Mouse (Mus musculus): ENCODE measurements around the gene Pkd1l2.

Gene Pkd1l2

DNA sequence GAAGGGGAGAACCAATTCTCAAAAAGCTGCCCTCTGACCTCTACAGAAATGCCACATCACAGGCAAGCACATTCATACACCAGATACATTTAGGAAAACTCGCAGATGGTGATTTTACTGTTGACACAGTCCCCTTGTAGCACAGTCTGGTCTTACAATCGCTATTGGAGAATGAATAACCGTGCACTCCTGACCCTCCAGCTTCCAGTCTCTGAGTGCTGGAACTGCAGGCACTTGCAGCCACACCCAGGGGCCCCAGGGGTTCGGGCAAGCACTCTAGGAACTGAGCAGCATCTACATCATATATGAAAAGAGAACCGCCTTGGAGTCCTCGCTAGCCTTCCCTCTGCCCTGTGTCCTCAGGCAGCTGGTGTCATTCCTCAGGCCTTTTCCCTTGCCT is 50.8 kb downstream of the Pkd1l2 start:
- DNase-seq, result no peak

DNA sequence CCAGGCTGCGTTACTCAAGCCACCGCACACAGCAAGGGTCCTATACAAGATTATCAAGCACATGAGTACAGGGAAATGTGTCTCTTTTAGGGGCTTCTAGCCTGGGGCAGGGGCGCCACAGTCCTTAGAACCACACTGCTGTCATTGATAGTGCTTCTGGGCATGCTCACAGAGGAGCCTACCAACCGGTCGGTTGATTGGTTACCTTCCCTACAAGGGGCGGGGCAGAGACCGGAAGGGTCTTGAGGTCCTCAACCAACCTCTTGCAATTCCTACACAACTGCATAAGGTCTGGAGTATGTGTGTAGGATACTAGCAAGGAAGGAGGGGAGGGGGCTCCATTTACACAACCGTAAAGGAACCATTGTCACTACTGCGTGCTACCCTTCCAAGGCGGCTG is 53.6 kb downstream of the Pkd1l2 start:
- no peak for DNase-seq

DNA sequence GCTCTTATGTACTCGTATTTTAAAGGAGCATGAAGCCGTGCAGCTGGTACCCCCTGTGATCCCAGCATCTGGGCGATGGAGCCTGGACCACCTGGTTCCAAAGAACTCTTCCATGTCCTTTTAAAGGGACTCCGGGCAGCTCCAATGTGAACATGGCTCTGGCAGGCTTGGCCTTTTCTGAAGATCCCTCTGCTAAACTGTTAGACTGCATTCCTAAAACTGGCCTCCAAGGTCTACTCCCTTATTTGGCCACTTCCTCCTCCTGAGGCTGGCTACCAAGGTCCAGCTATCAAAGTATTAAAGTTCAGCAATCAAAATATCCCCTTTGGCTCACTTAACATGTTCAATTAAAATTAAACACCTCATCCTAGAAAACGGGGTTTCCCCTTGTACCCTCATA is 54.6 kb downstream of the Pkd1l2 start:
- no peak for DNase-seq

DNA sequence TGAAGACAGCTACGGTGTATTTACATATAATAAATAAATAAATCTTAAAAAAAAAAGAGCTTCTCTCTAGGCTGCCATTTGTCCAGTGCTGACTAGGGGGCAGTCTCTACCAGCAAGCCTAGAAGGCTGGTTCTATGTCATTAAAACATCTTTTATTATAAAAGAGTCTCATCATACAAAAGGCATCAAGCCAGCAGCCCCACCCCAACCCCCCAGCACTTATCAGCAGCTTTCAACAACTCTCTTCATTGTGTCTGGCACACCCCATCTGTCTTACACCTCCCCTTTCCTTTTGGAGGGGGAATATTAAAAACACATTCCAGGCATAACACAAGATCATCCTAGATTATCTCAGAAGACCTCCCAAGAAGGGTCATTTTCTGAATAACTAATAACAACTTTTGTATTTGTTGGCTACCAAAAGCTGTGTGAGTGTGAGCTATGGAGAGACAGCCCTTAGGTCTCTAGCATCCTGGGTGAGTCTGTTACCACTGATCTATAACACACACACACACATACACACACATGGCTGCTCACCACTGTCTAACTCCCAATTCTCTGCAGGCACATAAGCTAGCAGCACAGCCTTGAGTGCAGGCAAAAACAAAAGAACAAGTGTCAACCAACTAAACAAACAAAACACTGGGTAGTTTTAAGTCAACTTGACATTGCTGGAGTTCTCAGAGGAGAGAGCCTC is 59.8 kb downstream of the Pkd1l2 start:
- peak; percentile 2 for DNase-seq

DNA sequence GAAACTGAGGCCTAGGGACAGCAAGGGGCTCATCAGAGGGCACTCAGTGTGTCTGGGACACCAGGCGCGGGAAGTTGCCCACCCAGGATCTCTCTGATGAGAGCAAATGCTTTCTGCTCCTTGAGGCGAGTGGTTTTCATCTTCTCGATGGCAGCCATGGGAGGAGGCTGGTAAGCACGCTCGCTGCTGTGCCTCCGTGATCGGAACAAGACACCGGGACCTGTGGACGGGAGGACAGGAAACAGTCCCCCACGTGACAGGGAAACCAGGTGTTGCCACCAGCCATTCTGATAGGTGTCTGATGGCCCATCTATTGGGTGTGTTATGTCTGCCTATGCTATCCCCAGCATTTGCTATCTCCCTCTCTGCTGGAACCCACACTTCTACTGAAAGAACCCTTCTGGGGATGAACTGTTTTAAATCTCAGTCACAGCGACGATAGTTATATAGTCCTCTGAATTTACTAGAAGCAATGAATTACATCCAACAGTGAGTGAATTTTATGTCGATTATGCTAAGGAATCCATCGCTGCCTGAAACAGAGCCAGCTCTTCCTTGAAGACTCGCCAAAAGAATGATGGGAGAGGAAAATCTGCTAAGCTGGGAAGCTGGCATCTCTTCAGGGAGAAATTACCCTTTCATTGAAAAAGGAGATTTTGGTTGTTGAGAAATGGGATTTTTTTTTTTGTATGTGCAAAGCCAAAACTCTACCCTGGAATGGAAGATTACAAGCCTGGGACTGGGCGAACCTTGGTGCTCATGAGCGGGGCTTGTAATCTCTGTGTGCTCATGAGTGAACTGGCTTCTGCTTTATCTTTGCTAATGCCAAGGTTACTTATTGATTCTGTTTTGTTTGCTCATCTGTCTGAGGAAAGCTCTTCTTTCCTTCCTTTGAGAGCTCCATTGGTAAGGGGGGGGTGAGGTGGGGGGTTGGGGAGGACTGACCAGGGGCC is 62.6 kb downstream of the Pkd1l2 start:
- DNase-seq, result no peak

DNA sequence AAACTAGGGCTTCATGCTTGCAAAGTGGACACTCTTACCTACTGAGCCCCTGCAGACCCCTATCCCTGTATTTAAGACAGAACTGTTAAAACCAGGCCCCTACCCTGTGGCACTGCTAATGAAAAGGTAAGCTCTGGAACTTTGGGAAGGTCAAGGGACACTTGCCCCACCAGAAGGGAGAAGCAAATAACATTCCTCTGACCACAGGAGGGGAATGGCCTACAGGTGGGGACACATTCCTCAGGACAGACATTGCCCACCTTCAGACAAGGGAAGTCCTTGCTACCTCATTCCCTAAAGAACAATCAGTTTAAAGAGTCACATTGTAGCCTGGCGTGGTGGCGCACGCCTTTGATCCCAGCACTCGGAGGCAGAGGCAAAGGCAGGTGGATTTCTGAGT is 64.4 kb downstream of the Pkd1l2 start:
- DNase-seq, result no peak

DNA sequence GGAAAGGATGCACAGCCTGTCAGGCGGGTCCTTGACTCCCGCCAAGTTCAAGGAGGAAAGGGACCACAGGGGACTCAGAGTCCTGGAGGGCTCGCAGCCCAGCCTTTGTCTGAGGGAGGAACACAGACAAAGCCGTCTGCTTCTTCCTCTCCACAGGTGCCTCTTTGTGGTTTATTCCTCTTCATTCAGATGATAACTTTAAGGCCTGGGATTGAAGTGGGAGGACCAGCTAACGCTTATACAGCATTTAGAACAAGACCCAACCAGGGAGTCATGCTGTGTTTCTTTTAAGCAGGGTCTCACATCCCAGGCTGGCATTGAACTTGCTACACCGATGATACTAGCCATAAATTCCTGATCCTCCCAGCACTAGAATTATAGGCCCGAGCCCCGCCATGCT is 65.2 kb downstream of the Pkd1l2 start:
- no peak for DNase-seq

DNA sequence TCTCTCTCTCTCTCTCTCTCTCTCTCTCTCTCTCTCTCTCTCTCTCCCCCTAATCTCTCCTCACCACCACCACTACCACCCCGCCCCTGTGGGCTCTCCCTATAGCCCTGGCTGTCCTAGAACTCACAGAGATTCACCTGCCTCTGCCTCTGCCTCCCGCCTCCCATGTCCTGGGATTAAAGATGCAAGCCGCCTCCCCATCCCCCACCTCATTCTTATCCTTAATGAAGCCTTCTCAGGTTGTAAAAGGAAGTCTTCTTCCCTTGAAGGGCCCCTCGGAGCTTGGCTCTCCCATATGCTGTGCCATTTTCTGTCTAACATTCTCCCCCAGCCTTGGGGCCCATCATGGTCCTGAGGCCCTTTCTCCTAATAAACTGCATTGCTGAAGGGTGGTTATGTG is 66.6 kb downstream of the Pkd1l2 start:
- no peak for DNase-seq

DNA sequence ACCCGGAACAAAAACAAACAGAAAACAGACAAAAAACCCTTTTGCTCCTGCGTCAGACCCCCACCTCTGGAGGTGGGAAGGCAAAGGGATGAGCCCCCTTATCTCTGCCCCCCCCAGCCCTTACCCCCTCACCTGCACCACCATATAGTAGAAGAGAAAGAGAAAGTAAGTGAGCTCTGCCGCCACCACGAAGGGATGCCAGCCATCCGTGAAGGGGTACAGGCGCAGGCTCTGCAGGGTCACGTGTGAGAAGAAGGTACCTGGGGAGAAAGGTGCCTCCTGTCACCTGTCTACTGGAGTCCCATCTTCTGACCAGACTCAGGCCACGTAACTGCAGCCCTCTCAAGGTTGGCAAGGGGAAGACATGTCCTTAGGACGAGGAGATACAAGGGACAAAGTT is 70.9 kb downstream of the Pkd1l2 start:
- DNase-seq, result no peak

DNA sequence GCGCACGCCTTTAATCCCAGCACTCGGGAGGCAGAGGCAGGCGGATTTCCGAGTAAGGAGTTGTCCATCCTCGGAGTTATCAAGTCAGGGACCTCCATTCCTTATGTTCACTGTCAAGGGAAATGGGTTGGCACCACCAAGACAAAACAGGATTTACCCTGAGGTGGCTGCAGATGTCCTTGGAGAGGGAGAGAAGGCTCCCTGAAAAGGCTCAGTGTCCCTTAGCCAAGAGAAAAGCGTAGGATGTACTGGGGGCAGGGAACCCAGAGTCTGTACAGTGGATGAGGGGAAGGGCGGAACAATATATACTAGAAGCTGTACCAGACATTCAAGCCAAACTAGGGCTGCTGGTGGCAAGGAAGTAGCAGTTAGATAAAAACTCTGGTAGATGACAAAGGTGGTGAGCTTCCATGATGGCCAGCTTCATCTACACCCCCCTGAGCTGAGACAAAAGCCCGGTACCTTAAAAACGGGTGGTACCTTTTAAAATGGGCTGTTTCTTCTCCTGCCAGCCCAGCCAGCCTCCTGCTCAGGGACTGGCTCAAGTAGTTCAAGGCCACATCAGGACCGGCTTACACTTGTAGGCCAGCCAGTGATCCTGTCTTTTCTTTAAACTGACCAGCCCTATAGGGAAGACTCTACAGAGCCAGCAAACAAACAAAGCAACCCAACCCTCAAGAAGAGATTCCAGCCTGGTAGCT is 88.1 kb downstream of the Pkd1l2 start:
- DNase-seq, result no peak

DNA sequence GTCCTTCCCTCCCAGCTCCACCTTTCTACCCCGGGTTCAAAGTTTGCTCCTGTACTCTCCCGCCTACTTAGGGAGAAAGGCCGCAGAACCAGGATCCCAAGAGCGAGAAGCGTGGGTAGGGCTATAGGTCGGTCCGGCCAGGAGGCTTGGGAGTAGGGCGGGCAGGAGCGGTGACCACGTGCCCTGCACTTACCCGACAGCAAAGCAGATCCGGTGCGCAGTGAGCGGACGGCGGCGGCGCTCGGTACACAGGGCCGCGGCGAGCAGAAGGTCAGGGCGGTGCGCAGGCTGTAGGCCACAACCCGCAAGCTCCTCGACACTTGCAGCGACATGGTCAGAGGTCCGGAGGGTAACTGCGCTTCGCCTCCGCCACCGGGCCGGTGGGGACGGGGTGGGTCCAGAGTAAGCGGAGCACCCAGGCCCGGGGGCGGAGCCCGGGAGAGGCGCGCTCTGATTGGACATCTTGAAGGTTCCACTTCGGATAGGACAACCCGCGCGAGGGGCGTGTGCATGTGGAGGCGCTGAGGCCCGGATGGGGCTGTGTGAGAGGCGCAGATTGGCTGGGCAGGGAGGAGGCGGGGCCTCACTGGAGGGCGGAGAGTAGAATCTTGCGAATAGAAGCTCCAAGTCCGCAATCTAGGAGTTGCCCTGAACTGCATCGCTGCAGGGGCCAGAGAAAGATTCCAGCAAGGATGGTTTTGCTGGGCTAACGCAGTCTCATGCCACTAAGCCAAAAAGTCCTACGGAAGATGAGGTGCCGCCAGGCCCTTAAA is 89.0 kb downstream of the Pkd1l2 start, which contains the start of gene Gcsh:
Gene Gcsh, minus strand, starts transcription at position 443 of the 773 bp plus-strand sequence.
- peak; percentile 99 for DNase-seq

DNA sequence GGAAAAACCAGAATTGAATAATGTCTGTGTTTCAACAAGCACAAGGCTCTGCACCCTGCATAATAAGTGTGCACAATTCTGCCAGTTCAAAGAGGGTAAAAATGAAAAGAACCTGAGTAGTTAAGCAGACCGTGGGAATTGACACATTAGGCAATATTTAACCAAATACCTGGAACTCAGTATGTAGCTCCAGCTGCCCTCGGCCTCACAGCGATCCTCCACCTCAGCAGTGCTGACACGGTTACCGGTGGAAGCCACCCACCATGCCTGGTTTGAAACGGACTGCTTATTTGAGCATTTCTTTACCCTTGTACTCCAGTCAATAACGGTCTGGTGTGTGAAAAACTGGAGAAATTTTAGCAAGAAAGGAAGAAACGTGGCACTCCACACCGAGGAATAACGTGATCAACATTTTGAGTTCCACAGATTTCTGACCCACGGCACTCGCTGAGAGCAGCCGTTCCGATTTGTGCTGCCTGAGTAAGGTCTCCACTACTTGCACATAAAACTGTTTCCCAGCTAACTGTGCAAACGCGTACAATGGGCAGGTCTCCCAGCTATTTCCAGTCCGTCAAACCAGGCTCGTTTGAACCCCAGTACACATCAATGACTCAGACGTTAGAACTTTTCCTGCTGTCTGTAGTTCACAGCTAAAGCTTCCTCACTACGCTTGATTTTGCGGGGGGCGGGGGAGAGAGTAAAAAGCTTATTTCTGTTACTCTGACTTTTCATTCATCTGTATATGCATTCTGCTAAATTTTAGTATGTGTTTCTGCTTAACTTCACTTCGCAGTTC is 89.9 kb downstream of the Pkd1l2 start:
- DNase-seq, result peak; percentile 2

DNA sequence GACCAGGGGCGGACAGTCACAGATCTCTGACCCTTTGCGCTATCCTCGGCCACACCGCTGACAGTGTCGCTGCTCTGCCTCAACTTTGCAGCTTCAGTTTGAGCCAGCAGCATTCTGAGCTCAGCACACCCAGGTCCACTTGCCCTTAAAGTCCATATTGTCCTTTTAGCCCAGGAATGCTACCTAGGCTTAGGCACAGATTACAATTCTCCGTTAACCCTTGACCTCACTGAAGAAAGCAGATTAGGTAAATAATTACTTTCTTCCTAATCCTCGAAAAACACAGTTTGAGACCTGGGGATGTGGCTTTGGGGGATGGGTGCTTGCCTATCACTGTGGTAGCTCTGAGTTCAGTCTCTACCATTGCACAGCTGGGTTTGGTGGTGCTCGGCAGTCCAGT is 91.0 kb downstream of the Pkd1l2 start:
- DNase-seq, result no peak

DNA sequence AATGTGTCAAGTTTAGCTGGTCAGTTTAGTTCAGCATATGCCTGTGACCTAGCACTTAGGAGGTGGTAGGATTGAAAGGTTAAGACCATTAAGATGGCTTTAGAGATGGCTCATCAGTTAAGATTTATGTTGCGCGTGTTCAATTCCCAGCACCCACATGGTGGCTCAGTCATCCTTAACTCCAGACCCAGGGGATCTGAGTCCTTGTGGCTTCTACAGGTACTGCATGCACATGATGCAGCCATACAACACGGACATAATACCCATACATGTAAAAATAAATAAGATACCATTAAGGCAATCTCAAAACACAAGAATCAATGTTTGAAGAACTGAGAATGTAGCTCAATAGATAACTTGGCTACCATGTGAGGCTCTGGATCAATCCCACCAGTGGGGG is 92.4 kb downstream of the Pkd1l2 start:
- no peak for DNase-seq

DNA sequence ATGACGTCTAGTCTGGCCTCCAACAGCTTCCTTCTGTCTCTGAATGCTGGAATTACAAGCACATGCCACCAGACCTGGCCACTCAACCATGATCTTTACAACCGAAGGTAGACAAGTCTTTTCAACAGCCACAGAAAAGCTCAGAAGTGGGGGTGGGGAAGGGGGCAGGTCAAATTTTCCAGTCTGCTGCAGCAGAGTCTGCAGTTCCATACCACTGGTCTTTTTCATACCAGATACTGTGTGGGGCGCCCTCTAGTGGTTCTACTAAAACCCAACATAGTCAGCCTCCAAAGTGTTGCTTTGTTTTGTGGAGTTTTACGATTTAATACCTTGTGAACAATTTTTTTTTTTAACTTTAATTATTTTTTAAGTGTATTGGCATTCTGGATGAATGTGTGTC is 102.1 kb downstream of the Pkd1l2 start:
- DNase-seq, result peak; percentile 78

DNA sequence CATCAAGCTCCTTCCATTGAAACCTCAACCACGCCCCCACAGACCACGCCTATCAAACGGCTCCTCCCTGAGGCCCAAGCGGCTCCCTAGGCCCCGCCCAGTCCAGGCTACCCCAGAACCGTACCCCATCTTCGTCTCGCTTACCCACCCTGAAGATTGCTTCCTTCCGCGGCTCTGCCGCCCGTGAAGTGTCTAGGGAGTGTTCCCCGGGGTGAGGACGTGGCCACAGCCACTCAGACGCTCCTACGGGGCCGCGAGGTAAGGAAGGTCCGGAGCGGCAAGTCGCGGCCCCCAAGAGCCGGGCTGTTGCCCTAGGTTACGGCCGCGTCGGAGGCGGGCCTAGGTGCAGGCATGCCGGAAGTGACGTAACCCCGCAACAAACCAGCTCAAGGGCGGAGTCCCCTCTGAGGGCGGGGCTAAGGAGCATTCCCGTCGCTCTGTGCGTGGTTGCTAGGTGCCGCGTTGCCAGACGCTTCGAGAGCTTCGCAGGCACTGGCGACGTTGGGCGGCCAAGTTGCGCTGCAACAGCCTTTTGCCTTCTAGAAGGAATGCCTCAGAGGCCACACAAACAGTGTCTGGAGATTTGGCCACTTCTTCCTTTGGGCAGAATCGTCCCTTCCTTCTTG is 103.5 kb downstream of the Pkd1l2 start, which contains the start of gene 1700030J22Rik:
Gene 1700030J22Rik, minus strand, starts transcription at position 329 of the 626 bp plus-strand sequence.
- peak; percentile 99 for DNase-seq

DNA sequence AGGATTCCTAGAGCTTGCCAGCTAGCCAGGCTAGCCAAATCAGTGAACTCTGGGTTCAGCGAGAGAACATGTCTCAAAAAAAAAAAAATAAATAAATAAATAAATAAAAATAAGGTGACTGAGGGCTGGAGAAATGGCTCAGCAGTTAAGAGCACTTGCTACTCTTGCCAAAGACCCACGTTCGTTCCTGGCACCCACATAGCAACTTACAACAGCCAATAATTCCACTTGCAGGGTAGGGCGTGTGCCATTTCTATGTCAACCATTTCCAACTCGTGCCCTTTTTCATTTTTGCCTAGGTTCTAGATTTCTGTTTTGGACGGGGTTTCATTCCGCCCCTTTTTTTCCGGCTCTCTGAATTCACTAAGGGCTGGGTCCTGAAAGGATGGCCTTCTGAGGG is 104.2 kb downstream of the Pkd1l2 start:
- no peak for DNase-seq

DNA sequence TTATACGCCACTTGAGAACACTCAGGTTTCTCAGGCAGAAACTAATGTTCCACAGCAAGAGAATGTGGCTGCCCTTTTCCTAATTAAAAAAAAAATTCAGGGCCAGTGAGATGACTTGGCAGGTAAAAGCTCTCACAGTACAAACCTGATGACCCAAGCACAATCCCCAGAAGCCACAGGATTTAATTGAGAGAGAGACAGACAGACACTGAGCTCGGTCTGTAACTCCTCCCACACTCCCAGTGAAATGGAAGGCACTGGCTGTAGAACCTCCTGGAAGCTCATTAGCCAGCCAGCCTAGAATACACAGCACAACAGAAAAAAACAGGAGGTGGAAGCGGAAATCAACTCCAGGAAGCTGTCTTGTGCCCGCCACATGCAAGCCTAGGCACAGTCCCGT is 106.6 kb downstream of the Pkd1l2 start:
- DNase-seq, result no peak

DNA sequence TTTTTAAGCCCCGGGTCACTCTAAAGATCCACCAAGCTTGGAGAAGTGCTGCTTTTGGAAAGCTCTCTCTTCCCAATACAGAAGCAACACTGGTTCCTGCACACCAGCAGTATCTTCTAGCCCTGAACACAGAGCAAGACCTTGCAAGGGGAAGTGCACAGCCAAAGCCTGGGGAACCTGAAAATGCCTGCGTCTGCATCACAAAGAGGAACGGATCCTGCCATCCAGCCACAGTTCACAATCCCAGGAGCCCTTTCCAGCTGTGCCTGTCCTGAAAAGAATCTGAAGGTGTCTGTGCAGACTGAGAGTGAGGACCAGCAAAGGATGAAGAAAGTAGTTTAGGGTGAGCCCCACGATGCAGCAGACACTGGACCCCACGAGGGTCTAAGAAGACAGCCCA is 107.2 kb downstream of the Pkd1l2 start:
- DNase-seq, result no peak

DNA sequence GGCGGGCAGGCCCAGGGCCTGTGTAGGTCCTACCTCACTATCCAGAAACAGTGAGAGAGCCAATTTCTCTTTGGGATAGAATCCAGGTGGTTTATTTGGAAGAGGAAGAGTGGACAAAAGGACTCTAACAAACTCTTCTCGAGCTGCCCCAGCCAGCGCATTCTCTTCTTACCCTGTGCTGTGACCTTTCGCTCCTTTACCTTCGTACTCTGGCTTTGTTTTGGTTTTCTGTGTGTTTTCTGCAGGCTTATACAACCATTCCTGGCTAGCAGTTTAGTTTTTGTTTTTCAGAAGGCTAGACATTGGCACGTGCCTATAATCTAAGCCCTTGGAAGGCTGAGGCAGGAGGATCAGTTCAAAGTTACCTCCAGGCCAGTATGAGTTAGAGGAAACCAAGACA is 112.7 kb downstream of the Pkd1l2 start:
- DNase-seq, result no peak

DNA sequence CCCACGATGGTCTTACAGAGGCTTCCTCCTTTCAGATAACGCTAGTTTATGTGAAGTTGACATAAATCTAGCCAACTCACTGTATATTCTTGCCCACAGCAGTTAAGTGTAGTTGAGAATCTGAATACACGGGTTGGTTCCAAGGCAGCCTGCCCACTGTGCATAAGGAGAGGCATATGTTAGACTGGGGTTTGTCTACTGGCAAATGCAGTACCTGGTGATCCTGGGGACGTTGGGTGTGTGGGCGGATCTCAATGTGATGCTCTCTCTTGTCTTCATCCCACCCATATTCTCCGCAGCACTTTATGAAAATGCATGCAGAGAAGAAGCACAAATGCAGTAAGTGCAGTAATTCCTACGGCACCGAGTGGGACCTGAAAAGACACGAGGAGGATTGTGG is 127.8 kb downstream of the Pkd1l2 start:
- DNase-seq, result no peak

All from lung, postnatal 14 days (tissue).